Mouse (Mus musculus) intestine, embryonic 14.5 days (tissue): ENCODE data around the gene B3gntl1. TPM values are rescaled to one million over a fixed set of nuclear protein-coding genes. Genes with fewer than 3 reads are reported as not detected.

Source experiments
- ATAC-seq: fragments of 200-750 bp; cut with Nextera tagmentation; replicated peaks from 2 replicates; pipeline ENCODE4 v1.8.0; 2017; ENCODE audit warnings: low read depth, moderate number of reproducible peaks, moderate TSS enrichment, moderate library complexity; ENCODE audit not compliant: low FRiP score, low TSS enrichment
- DNase-seq: peaks from one replicate; pipeline ENCODE4 v3.0.0-alpha.2; 2018; ENCODE audit warnings: low spot score
- H3K27ac ChIP-seq: fragments of 300-500 bp; sonication (generic); 2 replicates; pipeline ENCODE4 v1.5.1; 2014; ENCODE audit warnings: low read depth, mild to moderate bottlenecking, control low read depth
- H3K27me3 ChIP-seq: fragments of 300-500 bp; sonication (generic); replicated peaks from 2 replicates; pipeline ENCODE4 v1.6.1; 2014; ENCODE audit warnings: low read length, control low read depth; ENCODE audit not compliant: control insufficient read depth, insufficient read depth
- H3K36me3 ChIP-seq: fragments of 300-500 bp; sonication (generic); 2 replicates; pipeline ENCODE4 v1.6.1; 2014; ENCODE audit warnings: low read length, control low read depth; ENCODE audit not compliant: control insufficient read depth, insufficient read depth
- H3K4me1 ChIP-seq: fragments of 300-500 bp; sonication (generic); replicated peaks from 2 replicates; pipeline ENCODE4 v1.6.1; 2014; ENCODE audit warnings: low read length, control low read depth, mixed read lengths; ENCODE audit not compliant: control insufficient read depth, insufficient read depth
- H3K4me2 ChIP-seq: fragments of 300-500 bp; sonication (generic); 2 replicates; pipeline ENCODE4 v1.6.1; 2014; ENCODE audit warnings: low read length
- H3K4me3 ChIP-seq: fragments of 300-500 bp; sonication (generic); 2 replicates; pipeline ENCODE4 v1.5.1; 2014; ENCODE audit warnings: low read depth, low read length, control low read depth, mixed read lengths
- H3K9ac ChIP-seq: fragments of 300-500 bp; sonication (generic); 2 replicates; pipeline ENCODE4 v1.6.1; 2014; ENCODE audit warnings: mild to moderate bottlenecking, low read length
- H3K9me3 ChIP-seq: fragments of 300-500 bp; sonication (generic); 2 replicates; pipeline ENCODE4 v1.6.1; 2016; ENCODE audit warnings: low read length, control low read depth; ENCODE audit not compliant: control insufficient read depth
- WGBS: fragments of 180-500 bp; shearing (Covaris S2); extraction: QIAGEN DNeasy Blood & Tissue Kit; methylation state at CpG from one replicate; pipeline ENCODE4 v1.1.7; 2014; 5-methylcytosine and 5-hydroxymethylcytosine counted together
- polyA plus RNA-seq: library from polyadenylated mRNA; unstranded; fragments of >200 nt; fragmentation: Nextera tagmentation; extraction: Ambion mirVana; gene quantifications from 2 replicates; pipeline ENCODE4 v1.2.1, GENCODE M21; 2014

Gene B3gntl1
- polyA plus RNA-seq, 1 experiment from 2014 or later: 8.0 TPM

- DNase-seq: no peak
- Histone ChIP-seq H3K9ac (no peak overlapping the region), H3K36me3 (peaks cover 11% of the 10 kb centered on the region; the same call in 1 of the 2 replicates), H3K4me3 (no peak overlapping the region), H3K27ac (no peak overlapping the region), H3K4me1 (no peaks in the 10 kb centered on the region), H3K4me2 (no peak overlapping the region), H3K27me3 (no peaks in the 10 kb centered on the region), H3K9me3 (no peaks in the 10 kb centered on the region)
- 40% methylated on average over 10 of the region's 10 CpGs for WGBS
- no peak for ATAC-seq
These were observed 23.1 kb downstream of the B3gntl1 start for GRCm38 (mm10) chr11:121649900-121650299.

- Histone ChIP-seq H3K36me3 (peaks cover 22% of the 10 kb centered on the region; the same call in 1 of the 2 replicates), H3K9me3 (no peaks in the 10 kb centered on the region), H3K4me2 (no peak overlapping the region), H3K4me1 (no peaks in the 10 kb centered on the region), H3K27ac (no peak overlapping the region), H3K27me3 (no peaks in the 10 kb centered on the region), H3K4me3 (no peak overlapping the region), H3K9ac (no peak overlapping the region)
- ATAC-seq (no peak), DNase-seq (no peak)
- WGBS: 88% methylated on average over 5 of the region's 5 CpGs
These were observed 24.8 kb downstream of the B3gntl1 start for GRCm38 (mm10) chr11:121648166-121648565.

- 58% methylated on average over 9 of the region's 9 CpGs for WGBS
- no peak overlapping the region for H3K4me2 ChIP-seq
- H3K27ac ChIP-seq: no peak overlapping the region
- no peaks in the 10 kb centered on the region for H3K9me3 ChIP-seq
- ATAC-seq: no peak
- peaks cover 22% of the 10 kb centered on the region; the same call in 1 of the 2 replicates for H3K36me3 ChIP-seq
- no peak for DNase-seq
- H3K27me3 ChIP-seq: no peaks in the 10 kb centered on the region
- H3K9ac ChIP-seq: no peak overlapping the region
- H3K4me1 ChIP-seq: no peaks in the 10 kb centered on the region
- H3K4me3 ChIP-seq: no peak overlapping the region
These were observed 25.6 kb downstream of the B3gntl1 start for GRCm38 (mm10) chr11:121647321-121647720.

- no peaks in the 10 kb centered on the region for H3K27me3 ChIP-seq
- 88% methylated on average over 6 of the region's 6 CpGs for WGBS
These were observed 27.6 kb downstream of the B3gntl1 start for GRCm38 (mm10) chr11:121645394-121645793.

GRCm38 (mm10) chr11:121641501-121642145 is 31.3 kb downstream of the B3gntl1 start:
- H3K9me3 ChIP-seq: no peaks in the 10 kb centered on the region
- no peak for ATAC-seq

More at GRCm38 (mm10) chr11:121645394-121645793, 27.6 kb downstream of the B3gntl1 start:
- ATAC-seq (no peak), DNase-seq (no peak)
- Histone ChIP-seq H3K9ac (no peak overlapping the region), H3K4me2 (no peak overlapping the region), H3K4me3 (no peak overlapping the region), H3K4me1 (no peaks in the 10 kb centered on the region), H3K27ac (no peak overlapping the region), H3K36me3 (peaks cover 19% of the 10 kb centered on the region; the same call in 1 of the 2 replicates), H3K9me3 (no peaks in the 10 kb centered on the region)

GRCm38 (mm10) chr11:121636646-121637045 is 36.3 kb downstream of the B3gntl1 start:
- WGBS: 92% methylated on average over 10 of the region's 10 CpGs
- DNase-seq: no peak
- Histone ChIP-seq H3K9ac (no peak overlapping the region), H3K27me3 (no peaks in the 10 kb centered on the region), H3K4me1 (no peaks in the 10 kb centered on the region), H3K27ac (no peak overlapping the region), H3K4me2 (no peak overlapping the region), H3K36me3 (peaks cover 18% of the 10 kb centered on the region), H3K4me3 (no peak overlapping the region), H3K9me3 (no peaks in the 10 kb centered on the region)
- ATAC-seq: no peak

More at GRCm38 (mm10) chr11:121641501-121642145, 31.3 kb downstream of the B3gntl1 start:
- WGBS: 83% methylated on average over 2 of the region's 2 CpGs
- no peak overlapping the region for H3K4me3 ChIP-seq
- no peaks in the 10 kb centered on the region for H3K27me3 ChIP-seq
- H3K4me2 ChIP-seq: no peak overlapping the region
- H3K36me3 ChIP-seq: peaks cover 26% of the 10 kb centered on the region
- H3K27ac ChIP-seq: no peak overlapping the region
- no peak for DNase-seq
- no peaks in the 10 kb centered on the region for H3K4me1 ChIP-seq
- no peak overlapping the region for H3K9ac ChIP-seq

GRCm38 (mm10) chr11:121631410-121631809 is 41.5 kb downstream of the B3gntl1 start:
- no peak overlapping the region for H3K27ac ChIP-seq
- no peaks in the 10 kb centered on the region for H3K27me3 ChIP-seq
- no peaks in the 10 kb centered on the region; the same call in 1 of the 2 replicates for H3K4me1 ChIP-seq
- peaks cover 10% of the 10 kb centered on the region; the same call in 1 of the 2 replicates for H3K36me3 ChIP-seq
- no peak for DNase-seq
- H3K4me3 ChIP-seq: no peak overlapping the region
- no peak for ATAC-seq
- no peaks in the 10 kb centered on the region for H3K9me3 ChIP-seq
- H3K4me2 ChIP-seq: no peak overlapping the region
- H3K9ac ChIP-seq: no peak overlapping the region
- 96% methylated on average over 7 of the region's 7 CpGs for WGBS

GRCm38 (mm10) chr11:121630406-121630805 is 42.5 kb downstream of the B3gntl1 start:
- 80% methylated on average over 4 of the region's 4 CpGs for WGBS
- Histone ChIP-seq H3K27ac (no peak overlapping the region), H3K36me3 (peaks cover 14% of the 10 kb centered on the region; the same call in 1 of the 2 replicates), H3K4me2 (no peak overlapping the region), H3K4me3 (no peak overlapping the region), H3K9me3 (no peaks in the 10 kb centered on the region), H3K4me1 (no peaks in the 10 kb centered on the region; the same call in 1 of the 2 replicates), H3K27me3 (no peaks in the 10 kb centered on the region), H3K9ac (no peak overlapping the region)
- DNase-seq: no peak
- ATAC-seq: no peak

- H3K36me3 ChIP-seq: peaks cover 18% of the 10 kb centered on the region; the same call in 1 of the 2 replicates
- no peaks in the 10 kb centered on the region for H3K9me3 ChIP-seq
- ATAC-seq (no peak), DNase-seq (no peak)
- H3K9ac ChIP-seq: no peak overlapping the region
- no peaks in the 10 kb centered on the region for H3K27me3 ChIP-seq
- H3K27ac ChIP-seq: no peak overlapping the region
- H3K4me1 ChIP-seq: no peaks in the 10 kb centered on the region; the same call in 1 of the 2 replicates
- 90% methylated on average over 6 of the region's 6 CpGs for WGBS
- H3K4me3 ChIP-seq: no peak overlapping the region
- H3K4me2 ChIP-seq: no peak overlapping the region
These were observed 43.4 kb downstream of the B3gntl1 start for GRCm38 (mm10) chr11:121629529-121629928.
